Mouse (Mus musculus): ENCODE measurements at regions not wholly inside any gene's neighbourhood (a gene's known extent, or its start where the extent isn't known, plus 50 kb on each side); places are given as distances from the start of the nearest gene placed in this dataset.

- DNase-seq, result no peak
Measured at GRCm38 (mm10) chr14:101382838-101383237, 182.7 kb upstream of the Prr30 start.

- DNase-seq, result no peak
Measured at GRCm38 (mm10) chr14:101381943-101382342, 181.8 kb upstream of the Prr30 start.

GRCm38 (mm10) chr14:101379663-101380006 lies 179.5 kb upstream of the Prr30 start:
- DNase-seq, result no peak

- DNase-seq, result peak; percentile 18 to 19
Measured at GRCm38 (mm10) chr14:101378965-101379662, 179.0 kb upstream of the Prr30 start.

- DNase-seq, result no peak
Measured at GRCm38 (mm10) chr14:101378545-101378944, 178.4 kb upstream of the Prr30 start.

- DNase-seq, result no peak
Measured at GRCm38 (mm10) chr14:101376690-101377089, 176.6 kb upstream of the Prr30 start.

GRCm38 (mm10) chr14:101375833-101376232 lies 175.7 kb upstream of the Prr30 start:
- no peak for DNase-seq

GRCm38 (mm10) chr14:101373864-101374263 lies 173.7 kb upstream of the Prr30 start:
- no peak for DNase-seq

GRCm38 (mm10) chr14:101359860-101360259 lies 159.7 kb upstream of the Prr30 start:
- no peak for DNase-seq

GRCm38 (mm10) chr14:101353009-101353378 lies 152.9 kb upstream of the Prr30 start:
- no peak for DNase-seq

GRCm38 (mm10) chr14:101352046-101353008 lies 152.2 kb upstream of the Prr30 start:
- no peak for DNase-seq

- DNase-seq, result no peak
Measured at GRCm38 (mm10) chr14:101340331-101340730, 140.2 kb upstream of the Prr30 start.

- no peak for DNase-seq
Measured at GRCm38 (mm10) chr14:101332015-101332414, 131.9 kb upstream of the Prr30 start.

- no peak for DNase-seq
Measured at GRCm38 (mm10) chr14:101327421-101327820, 127.3 kb upstream of the Prr30 start.

- no peak for DNase-seq
Measured at GRCm38 (mm10) chr14:101326477-101326941, 126.4 kb upstream of the Prr30 start.

- no peak for DNase-seq
Measured at GRCm38 (mm10) chr14:101323361-101323760, 123.2 kb upstream of the Prr30 start.

- DNase-seq, result no peak
Measured at GRCm38 (mm10) chr14:101307920-101308319, 107.8 kb upstream of the Prr30 start.

- DNase-seq, result no peak
Measured at GRCm38 (mm10) chr14:101304487-101305032, 104.4 kb upstream of the Prr30 start.

GRCm38 (mm10) chr14:101297841-101298240 lies 97.7 kb upstream of the Prr30 start:
- no peak for DNase-seq

- DNase-seq, result no peak
Measured at GRCm38 (mm10) chr14:101294693-101295092, 94.6 kb upstream of the Prr30 start.

- no peak for DNase-seq
Measured at GRCm38 (mm10) chr14:101287755-101288154, 87.6 kb upstream of the Prr30 start.

- DNase-seq, result no peak
Measured at GRCm38 (mm10) chr14:101269048-101269789, 69.1 kb upstream of the Prr30 start.

GRCm38 (mm10) chr14:101267536-101267935 lies 67.4 kb upstream of the Prr30 start:
- no peak for DNase-seq
